Mouse (Mus musculus) megakaryocyte, embryonic 14.5 days (primary cell): ENCODE measurements around the gene Ssh3. TPM values are rescaled to one million over a fixed set of nuclear protein-coding genes. Genes with fewer than 3 reads are reported as not detected.
A peak's percentile ranks its signal among the peaks of the same experiment; 100 is the strongest.
"Not testable (repeated sequence)": the region's sequence is repeated elsewhere in the genome, so short reads cannot be mapped to it uniquely, and the experiment has no call there.

ENCODE experiments used
- H3K27me3 ChIP-seq: replicated peaks from 2 replicates; pipeline ENCODE3; 2012; ENCODE audit warnings: inconsistent platforms
- H3K36me3 ChIP-seq: replicated peaks from 2 replicates; pipeline ENCODE3; 2012; ENCODE audit warnings: low read length, inconsistent platforms, mixed read lengths
- H3K4me1 ChIP-seq: 2 replicates; pipeline ENCODE4 v1.6.1; 2012; ENCODE audit warnings: inconsistent platforms
- H3K4me3 ChIP-seq: replicated peaks from 2 replicates; pipeline ENCODE3; 2012; ENCODE audit warnings: moderate library complexity, mild to moderate bottlenecking, inconsistent platforms
- H3K9me3 ChIP-seq: 2 replicates; pipeline ENCODE4 v1.6.1; 2012; ENCODE audit warnings: inconsistent platforms
- FLI1 ChIP-seq: IDR thresholded peaks from 2 replicates; pipeline ENCODE4 v1.6.1; 2012; ENCODE audit warnings: low read length, inconsistent platforms, mixed read lengths
- GATA1 ChIP-seq: IDR thresholded peaks from 3 replicates; pipeline ENCODE4 v1.6.1; 2012; ENCODE audit warnings: mixed read lengths, low read length, inconsistent platforms, borderline replicate concordance
- polyA plus RNA-seq: library from polyadenylated mRNA; stranded (reverse); fragments of >175 nt; gene quantifications from 2 replicates; pipeline ENCODE4 v1.2.3, GENCODE M21; 2012; ENCODE audit warnings: low replicate concordance; ENCODE audit not compliant: insufficient read depth

Gene Ssh3
- polyA plus RNA-seq, 1 experiment: 28.6 TPM

DNA sequence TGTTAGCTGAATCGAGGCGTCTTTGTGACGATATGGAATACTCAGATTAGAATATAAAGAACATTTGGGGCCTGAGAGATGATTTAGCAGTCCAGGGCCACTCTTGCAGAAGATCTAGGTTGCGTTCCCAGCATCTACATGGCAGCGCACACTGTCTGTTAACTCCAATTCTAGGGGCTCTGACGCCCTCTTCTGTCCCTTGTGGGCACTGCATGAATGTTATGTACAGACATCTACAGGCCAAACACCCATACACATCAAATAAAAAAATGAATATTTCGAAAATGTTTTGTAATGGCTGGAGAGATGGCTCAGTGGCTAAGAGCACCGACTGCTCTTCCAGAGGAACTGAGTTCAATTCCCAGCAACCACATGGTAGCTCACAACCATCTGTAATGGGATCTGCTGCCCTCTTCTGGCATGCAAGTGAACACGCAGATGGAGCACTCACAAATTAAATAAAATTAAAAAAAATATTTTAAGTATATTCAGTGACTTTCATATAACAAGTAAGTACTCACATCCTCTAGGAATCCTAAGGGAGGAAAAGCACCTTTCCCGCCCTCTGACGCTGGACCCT is 13.3 kb downstream of the Ssh3 start:
- H3K4me1 ChIP-seq: peaks cover 34% of the 10 kb centered on the region
- TF ChIP-seq FLI1 (no peak), GATA1 (no peak)
- peaks cover 9% of the 10 kb centered on the region for H3K27me3 ChIP-seq
- H3K4me3 ChIP-seq: no peak overlapping the region
- H3K9me3 ChIP-seq: no peaks in the 10 kb centered on the region
- no peaks in the 10 kb centered on the region for H3K36me3 ChIP-seq

DNA sequence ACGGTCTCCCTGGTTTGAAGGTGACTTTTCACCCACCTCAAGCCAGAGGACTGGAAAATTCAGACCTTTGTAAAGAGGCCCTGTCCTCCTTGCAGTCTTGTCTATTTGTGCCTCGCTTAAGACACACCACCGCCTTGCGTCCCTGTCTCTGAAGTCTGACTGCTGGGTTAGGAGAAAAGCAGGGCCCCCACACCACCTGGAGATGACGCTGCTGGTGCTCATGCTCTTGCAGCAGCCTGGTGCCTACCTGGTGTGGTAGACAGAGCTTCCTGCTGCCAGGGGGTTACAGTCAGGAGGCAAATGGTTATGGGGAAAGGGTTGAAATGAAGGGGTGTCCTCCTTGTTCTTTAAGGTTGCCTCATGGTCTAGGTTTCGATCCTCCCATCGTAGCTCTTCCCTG is 14.8 kb downstream of the Ssh3 start:
- Histone ChIP-seq H3K36me3 (no peaks in the 10 kb centered on the region), H3K4me1 (peaks cover 27% of the 10 kb centered on the region), H3K9me3 (no peaks in the 10 kb centered on the region), H3K27me3 (peaks cover 9% of the 10 kb centered on the region), H3K4me3 (no peak overlapping the region)
- no peak for TF ChIP-seq GATA1
- TF ChIP-seq FLI1: no peak

GRCm38 (mm10) chr19:4248683-4249082 is 20.3 kb downstream of the Ssh3 start:
- not testable (repeated sequence) for H3K4me3 ChIP-seq, H3K36me3 ChIP-seq
- peaks cover 21% of the 10 kb centered on the region for H3K4me1 ChIP-seq

GRCm38 (mm10) chr19:4247010-4247409 is 22.0 kb downstream of the Ssh3 start:
- TF ChIP-seq GATA1: no peak
- TF ChIP-seq FLI1: no peak
- Histone ChIP-seq H3K27me3 (no peaks in the 10 kb centered on the region), H3K9me3 (no peaks in the 10 kb centered on the region), H3K36me3 (no peaks in the 10 kb centered on the region), H3K4me3 (no peak overlapping the region), H3K4me1 (peaks cover 17% of the 10 kb centered on the region)

More at GRCm38 (mm10) chr19:4248683-4249082, 20.3 kb downstream of the Ssh3 start:
- not testable (repeated sequence) for H3K9me3 ChIP-seq, H3K27me3 ChIP-seq

DNA sequence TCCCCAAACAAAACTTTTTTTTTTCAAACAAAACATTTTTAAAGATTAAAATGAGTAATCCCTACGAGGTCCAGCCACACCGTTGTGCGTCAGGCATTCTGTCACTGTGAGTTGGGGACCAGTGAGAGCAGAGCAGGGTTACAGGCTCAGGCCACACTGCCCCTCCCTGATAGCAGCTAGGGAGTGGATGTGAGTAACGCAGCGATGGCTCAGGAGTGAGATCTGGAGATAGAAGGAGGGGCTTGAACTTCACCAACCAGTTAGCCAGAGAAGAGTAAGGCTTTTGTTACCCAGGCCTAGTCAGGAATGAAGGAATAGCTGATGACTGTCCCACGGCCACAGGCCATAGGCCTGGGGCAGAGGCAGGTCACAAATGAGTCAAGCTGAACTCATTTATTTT is 24.2 kb downstream of the Ssh3 start:
- Histone ChIP-seq H3K9me3 (no peaks in the 10 kb centered on the region), H3K36me3 (no peaks in the 10 kb centered on the region), H3K4me1 (peaks cover 18% of the 10 kb centered on the region), H3K4me3 (no peak overlapping the region), H3K27me3 (peaks cover 11% of the 10 kb centered on the region)
- TF ChIP-seq FLI1: no peak
- no peak for TF ChIP-seq GATA1

- Histone ChIP-seq H3K27me3 (peaks cover 18% of the 10 kb centered on the region), H3K4me3 (no peak overlapping the region), H3K9me3 (peaks cover 2% of the 10 kb centered on the region; the same call in 1 of the 2 replicates), H3K36me3 (no peaks in the 10 kb centered on the region), H3K4me1 (peaks cover 8% of the 10 kb centered on the region; the same call in 1 of the 2 replicates)
- TF ChIP-seq FLI1 (no peak), GATA1 (no peak)
Observed at GRCm38 (mm10) chr19:4242416-4242815, 26.6 kb downstream of the Ssh3 start.

GRCm38 (mm10) chr19:4240247-4240668 is 28.7 kb downstream of the Ssh3 start:
- H3K9me3 ChIP-seq: peaks cover 4% of the 10 kb centered on the region; the same call in 1 of the 2 replicates
- H3K27me3 ChIP-seq: peaks cover 18% of the 10 kb centered on the region
- H3K4me3 ChIP-seq: no peak overlapping the region
- H3K36me3 ChIP-seq: no peaks in the 10 kb centered on the region
- peaks cover 8% of the 10 kb centered on the region; the same call in 1 of the 2 replicates for H3K4me1 ChIP-seq
- TF ChIP-seq FLI1 (no peak), GATA1 (no peak)

GRCm38 (mm10) chr19:4234548-4234947 is 34.4 kb downstream of the Ssh3 start:
- TF ChIP-seq FLI1 (no peak), GATA1 (no peak)

DNA sequence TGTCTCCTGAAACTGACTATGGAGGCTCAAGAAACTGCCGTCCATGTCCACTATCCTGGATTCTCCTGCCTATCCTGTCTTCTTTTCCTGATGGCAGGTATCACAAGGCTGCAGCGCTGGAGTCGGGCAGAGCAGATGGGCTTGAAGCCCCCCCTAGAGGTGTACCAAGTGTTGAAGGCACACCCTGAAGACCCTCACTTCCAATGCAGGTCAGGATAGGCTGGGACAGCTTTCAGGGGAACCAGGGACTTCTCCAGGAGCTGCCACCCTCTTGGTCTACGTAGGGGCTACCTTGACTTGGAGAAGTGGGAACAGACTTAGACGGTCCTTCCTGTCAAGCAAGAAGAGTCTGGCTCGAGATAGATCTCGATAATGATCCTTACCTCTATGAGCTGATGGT is 36.3 kb downstream of the Ssh3 start:
- peaks cover 62% of the 10 kb centered on the region for H3K4me1 ChIP-seq
- TF ChIP-seq FLI1 (no peak), GATA1 (no peak)
- H3K4me3 ChIP-seq: peak overlapping the region; percentile 95
- peaks cover 10% of the 10 kb centered on the region for H3K36me3 ChIP-seq
- H3K9me3 ChIP-seq: peaks cover 4% of the 10 kb centered on the region; the same call in 1 of the 2 replicates
- H3K27me3 ChIP-seq: peaks cover 5% of the 10 kb centered on the region

More at GRCm38 (mm10) chr19:4234548-4234947, 34.4 kb downstream of the Ssh3 start:
- Histone ChIP-seq H3K4me3 (no peak overlapping the region), H3K4me1 (peaks cover 44% of the 10 kb centered on the region), H3K9me3 (peaks cover 4% of the 10 kb centered on the region; the same call in 1 of the 2 replicates), H3K27me3 (peaks cover 5% of the 10 kb centered on the region), H3K36me3 (peaks cover 10% of the 10 kb centered on the region)

DNA sequence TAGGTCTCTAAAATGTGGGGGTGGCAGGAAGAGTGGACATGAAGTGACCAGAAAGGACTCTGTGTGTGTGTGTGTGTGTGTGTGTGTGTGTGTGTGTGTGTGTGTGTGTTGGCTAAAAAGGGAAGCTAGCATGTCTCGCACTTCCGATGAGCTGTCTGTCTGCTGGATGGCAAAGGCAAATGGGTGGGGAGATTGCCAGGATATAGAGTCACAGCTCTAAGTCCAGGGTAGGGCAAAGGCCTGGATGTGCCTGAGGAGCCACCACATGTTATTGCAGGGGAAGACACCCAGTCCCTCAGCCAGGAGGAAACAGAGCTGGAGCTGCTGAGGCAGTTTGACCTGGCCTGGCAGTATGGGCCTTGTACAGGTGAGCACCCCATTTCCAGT is 36.8 kb downstream of the Ssh3 start:
- Histone ChIP-seq H3K4me3 (peak overlapping the region; percentile 95), H3K4me1 (peaks cover 67% of the 10 kb centered on the region), H3K9me3 (no peaks in the 10 kb centered on the region), H3K27me3 (peaks cover 8% of the 10 kb centered on the region), H3K36me3 (peaks cover 10% of the 10 kb centered on the region)
- no peak for TF ChIP-seq GATA1
- TF ChIP-seq FLI1: no peak
